Mouse (Mus musculus) adrenal gland, postnatal 4 days (tissue): ENCODE results near the gene Ddo. TPM values are rescaled to one million over a fixed set of nuclear protein-coding genes. Genes with fewer than 3 reads are reported as not detected.

Experiments
- DNase-seq, 2 experiments: peaks; one replicate each; pipeline ENCODE4 v3.0.0; 2021 to 2022; ENCODE audit warnings: low spot score in 2 of 2, mixed read lengths in 2 of 2
- long read RNA-seq, 2 experiments: library from polyadenylated mRNA; stranded (forward); transcript quantifications; one replicate each; pipeline ENCODE4 v2.0.0; 2021
- total RNA-seq, 2 experiments: library from RNA; stranded (reverse); gene quantifications; 2 replicates each; pipeline ENCODE4 v1.2.3; 2021

The Ddo gene
- 1 to 10 TPM; 6.6 to 7.4 TPM for total RNA-seq
- long read RNA-seq, experiment 1, partial matches to known transcripts, result 0 of 3 reads
- long read RNA-seq, experiment 1, other reads (novel, unspliced or antisense), result 2 of 3 reads
- long read RNA-seq, experiment 2, partial matches to known transcripts, result 1 of 4 reads
- long read RNA-seq, experiment 2, other reads (novel, unspliced or antisense), result 1 of 4 reads

- no peak for DNase-seq
These were observed at the start of gene Ddo for GRCm38 (mm10) chr10:40629656-40630311. Gene Ddo (plus strand): TSS chr10:40630011.

- no peak for DNase-seq
These were observed 46.1 kb upstream of the Ddo start for GRCm38 (mm10) chr10:40583584-40584255.

- DNase-seq, result no peak
These were observed 37.6 kb upstream of the Ddo start for GRCm38 (mm10) chr10:40592186-40592585.

- no peak for DNase-seq
These were observed 32.6 kb upstream of the Ddo start for GRCm38 (mm10) chr10:40597177-40597576.

- no peak for DNase-seq
These were observed 25.0 kb upstream of the Ddo start for GRCm38 (mm10) chr10:40604706-40605394.

- no peak for DNase-seq
These were observed 11.8 kb upstream of the Ddo start for GRCm38 (mm10) chr10:40617973-40618372.

- no peak for DNase-seq
These were observed 10.1 kb upstream of the Ddo start for GRCm38 (mm10) chr10:40619760-40620159.

GRCm38 (mm10) chr10:40629140-40629539, 671 bp upstream of the Ddo start:
- no peak for DNase-seq

- DNase-seq, result no peak
These were observed 646 bp downstream of the Ddo start for GRCm38 (mm10) chr10:40630457-40630856.

- no peak for DNase-seq
These were observed 1.1 kb downstream of the Ddo start for GRCm38 (mm10) chr10:40630961-40631360.

GRCm38 (mm10) chr10:40632087-40632486, 2.3 kb downstream of the Ddo start:
- no peak for DNase-seq

- DNase-seq, result no peak
These were observed 7.5 kb downstream of the Ddo start for GRCm38 (mm10) chr10:40637331-40637730.

GRCm38 (mm10) chr10:40638276-40638675, 8.5 kb downstream of the Ddo start:
- DNase-seq, result no peak

GRCm38 (mm10) chr10:40638823-40639819, 9.3 kb downstream of the Ddo start:
- DNase-seq, result no peak

- DNase-seq, result no peak
These were observed 10.6 kb downstream of the Ddo start for GRCm38 (mm10) chr10:40640406-40640805.

GRCm38 (mm10) chr10:40641901-40642300, 12.1 kb downstream of the Ddo start:
- no peak for DNase-seq

- DNase-seq, result no peak
These were observed 13.3 kb downstream of the Ddo start for GRCm38 (mm10) chr10:40643126-40643525.

GRCm38 (mm10) chr10:40644456-40644855, 14.6 kb downstream of the Ddo start:
- DNase-seq, result no peak

- DNase-seq, result no peak
These were observed 15.5 kb downstream of the Ddo start for GRCm38 (mm10) chr10:40645346-40645745.

GRCm38 (mm10) chr10:40648776-40649175, 19.0 kb downstream of the Ddo start:
- no peak for DNase-seq

- no peak for DNase-seq
These were observed 19.8 kb downstream of the Ddo start for GRCm38 (mm10) chr10:40649634-40650033.
